Mouse (Mus musculus) monocyte, adult 2 months (primary cell): Measurements from ENCODE around the gene Adap1.

Source experiments
- DNase-seq, 2 experiments: peaks; one replicate each; pipeline ENCODE4 v3.0.0; 2022; ENCODE audit warnings: low spot score in 2 of 2, low read depth in 1 of 2

The Adap1 gene

DNA sequence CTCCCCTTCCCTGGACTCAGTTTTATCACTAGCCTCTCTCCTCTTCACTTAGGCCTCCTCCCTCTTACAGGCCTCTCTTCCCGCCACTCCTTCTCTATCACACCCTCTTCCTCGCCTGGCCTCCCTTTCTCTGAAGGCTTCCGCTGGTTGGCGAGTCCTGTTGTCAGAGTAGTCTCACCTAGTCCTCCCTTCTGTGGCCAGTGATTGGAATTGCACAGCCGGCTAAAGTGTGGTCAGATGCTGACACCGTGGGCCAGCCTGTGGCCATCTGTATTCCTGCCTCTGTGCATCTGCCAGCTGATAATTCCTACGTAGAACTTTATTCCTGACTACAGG lies 72.5 kb downstream of the Adap1 start:
- DNase-seq, result peak in 1 of 2 experiments; percentile 4

DNA sequence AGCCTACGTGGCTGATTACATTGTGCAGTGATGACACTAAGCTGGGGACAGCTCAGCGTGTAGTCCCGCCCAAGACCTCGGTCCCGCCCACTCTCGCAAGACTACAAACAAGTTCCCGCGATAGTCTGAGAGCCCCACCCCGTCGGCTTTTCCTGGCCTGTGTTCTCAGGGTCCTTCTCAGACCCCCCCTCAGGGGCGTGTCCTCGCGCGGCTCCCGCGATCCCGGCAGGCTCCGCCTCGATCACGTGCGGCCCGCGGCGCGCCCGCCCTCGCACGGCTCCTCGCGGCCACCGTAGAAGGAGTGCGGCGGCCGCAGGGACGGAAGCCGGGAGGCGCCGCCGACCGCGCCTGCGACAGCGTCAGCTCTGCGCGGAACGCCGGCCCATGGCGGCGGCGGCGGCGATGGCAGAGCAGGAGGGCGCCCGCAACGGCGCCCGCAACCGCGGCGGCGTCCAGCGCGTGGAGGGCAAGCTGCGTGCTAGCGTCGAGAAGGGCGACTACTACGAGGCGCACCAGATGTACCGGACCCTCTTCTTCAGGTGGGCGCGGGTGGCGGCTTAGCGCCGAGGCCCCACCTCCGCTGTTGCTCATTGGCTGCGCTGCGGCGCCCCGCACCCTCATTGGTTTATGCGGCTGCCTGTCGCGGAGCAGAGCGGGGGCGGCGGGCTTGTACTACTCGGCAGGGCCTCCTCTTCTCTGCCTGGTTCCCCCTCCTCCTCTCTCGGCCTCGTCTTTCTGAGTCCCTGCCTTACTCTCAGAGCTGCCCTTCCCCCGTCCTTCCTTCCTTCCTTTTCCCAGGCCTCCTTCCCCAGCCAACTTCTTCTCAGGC lies 73.1 kb downstream of the Adap1 start, which contains the start of gene Get4:
Gene Get4, plus strand, starts transcription at position 244 of the 829 bp plus-strand sequence.
- DNase-seq, result peak; percentile 97 to 99

DNA sequence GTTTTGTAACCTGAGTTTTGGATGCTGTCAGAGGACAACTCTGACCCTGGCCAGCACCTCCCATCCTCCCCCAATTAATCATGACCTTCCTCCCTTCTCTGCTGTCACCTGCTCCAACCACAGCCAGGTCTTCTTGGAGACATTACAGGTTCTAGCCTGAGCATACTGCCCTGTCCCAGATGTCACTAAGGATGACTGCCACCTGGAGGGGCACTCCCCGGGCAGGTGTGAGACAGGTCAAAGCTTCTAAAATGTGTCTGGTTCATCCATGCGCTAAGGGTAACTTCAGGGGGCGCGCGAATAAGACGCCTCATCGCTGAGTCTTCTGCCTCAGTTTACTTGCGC lies 73.7 kb downstream of the Adap1 start:
- DNase-seq, result no peak

DNA sequence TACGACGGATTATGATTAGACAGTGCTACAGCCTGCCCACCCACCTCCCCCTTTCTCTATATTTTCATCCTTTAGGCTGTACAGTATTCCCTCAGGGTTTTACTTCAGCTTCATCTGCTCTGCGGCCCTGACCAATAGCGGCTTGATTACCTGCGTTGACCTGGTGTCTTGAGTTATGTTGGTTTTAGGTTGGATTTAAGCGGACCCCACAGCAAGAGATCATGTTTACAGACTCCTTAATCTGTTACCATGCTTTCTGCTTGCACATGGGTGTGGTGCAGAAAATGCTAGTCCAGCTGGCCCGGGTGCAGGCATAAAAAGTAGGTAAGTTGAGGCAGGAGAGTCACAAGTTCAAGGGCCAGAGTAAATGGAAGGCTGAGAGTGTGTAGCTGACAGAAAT lies 74.1 kb downstream of the Adap1 start:
- no peak for DNase-seq

DNA sequence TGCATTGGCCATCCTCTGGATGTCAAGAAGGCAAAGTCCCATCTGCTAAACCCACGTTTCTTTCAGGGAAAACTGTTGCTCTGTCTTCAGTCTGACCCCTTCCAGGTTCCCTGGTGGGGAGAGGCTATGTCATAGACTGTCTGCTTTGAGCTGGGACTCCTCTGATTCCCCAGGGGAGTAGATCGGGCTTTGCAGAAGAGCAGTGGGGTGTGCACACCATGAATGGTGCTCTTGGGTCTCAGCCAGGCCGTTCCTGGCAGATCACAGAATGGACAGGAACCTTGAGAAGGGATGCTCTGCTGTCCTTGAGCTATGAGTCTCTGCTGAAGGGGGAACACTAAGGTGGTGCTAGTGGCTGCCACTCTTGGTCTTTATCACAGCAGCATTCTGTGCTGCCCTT lies 76.6 kb downstream of the Adap1 start:
- no peak for DNase-seq

DNA sequence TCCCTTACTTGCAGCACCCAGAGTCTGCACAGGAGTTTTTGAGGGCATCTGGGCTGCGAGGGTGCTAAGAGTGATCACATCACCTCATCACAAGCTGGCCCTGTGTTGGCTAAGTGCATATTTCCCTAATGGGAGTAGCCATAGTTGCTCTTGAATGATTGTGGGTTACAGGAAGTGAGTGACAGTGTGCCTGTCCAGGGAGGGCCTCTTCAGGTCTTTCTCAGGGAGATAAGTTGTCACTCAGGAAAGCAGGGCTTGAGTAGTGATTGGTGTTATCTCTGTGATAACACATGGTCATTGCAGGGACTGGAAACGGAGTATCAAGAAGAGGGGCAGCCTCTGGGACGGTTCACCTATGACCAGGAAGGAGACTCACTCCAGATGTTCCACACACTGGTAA lies 77.7 kb downstream of the Adap1 start:
- no peak for DNase-seq

DNA sequence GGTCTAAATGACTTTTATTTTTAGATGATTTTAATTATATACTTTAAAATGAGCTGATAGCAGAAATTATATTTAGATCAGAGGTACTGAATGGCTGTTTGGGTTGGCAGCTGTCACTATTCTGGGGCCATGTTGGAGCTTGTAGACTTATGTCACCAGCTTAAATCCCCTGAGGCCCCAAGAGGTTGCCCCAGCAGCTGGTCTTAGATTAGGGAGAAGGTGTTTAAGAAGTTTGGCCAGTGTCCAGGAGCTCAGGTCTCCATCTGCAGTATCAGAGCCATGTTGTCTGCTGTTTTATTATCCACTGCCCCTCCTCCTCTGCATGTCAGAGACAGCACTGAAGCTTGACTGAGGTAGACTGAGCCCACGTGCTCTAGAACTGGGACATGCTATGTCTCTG lies 82.0 kb downstream of the Adap1 start:
- no peak for DNase-seq

DNA sequence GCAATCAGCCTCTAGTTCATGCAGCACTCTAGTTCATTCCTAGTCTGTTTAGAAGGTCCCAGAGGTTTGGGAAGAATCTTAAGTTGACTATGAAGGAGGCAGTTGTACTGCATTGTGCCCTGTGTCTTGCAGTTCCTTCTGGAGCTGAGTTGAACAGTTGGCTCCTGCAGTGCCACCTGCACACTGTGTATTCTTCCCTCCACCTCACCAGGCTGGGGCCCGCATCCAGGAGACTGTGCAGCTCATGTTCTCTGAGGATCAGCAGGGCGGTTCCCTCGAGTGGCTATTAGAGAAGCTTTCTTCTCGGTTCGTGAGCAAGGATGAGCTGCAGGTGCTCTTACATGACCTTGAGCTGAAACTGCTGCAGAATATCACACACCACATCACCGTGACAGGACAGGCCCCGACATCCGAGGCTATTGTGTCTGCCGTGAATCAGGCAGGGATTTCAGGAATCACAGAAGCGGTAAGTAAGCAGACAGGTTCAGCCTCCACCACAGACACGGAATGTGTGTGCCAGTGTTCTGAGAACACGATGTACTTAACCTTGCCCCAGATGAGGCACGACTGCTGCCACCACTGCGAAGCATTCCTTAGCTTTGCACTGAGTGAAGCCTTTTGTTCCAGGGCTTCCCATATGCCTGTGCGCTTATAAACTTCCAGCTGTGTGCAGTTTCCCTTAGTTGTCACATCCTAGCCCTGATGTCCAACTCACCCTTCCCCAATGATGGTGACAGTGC lies 84.2 kb downstream of the Adap1 start:
- no peak for DNase-seq

DNA sequence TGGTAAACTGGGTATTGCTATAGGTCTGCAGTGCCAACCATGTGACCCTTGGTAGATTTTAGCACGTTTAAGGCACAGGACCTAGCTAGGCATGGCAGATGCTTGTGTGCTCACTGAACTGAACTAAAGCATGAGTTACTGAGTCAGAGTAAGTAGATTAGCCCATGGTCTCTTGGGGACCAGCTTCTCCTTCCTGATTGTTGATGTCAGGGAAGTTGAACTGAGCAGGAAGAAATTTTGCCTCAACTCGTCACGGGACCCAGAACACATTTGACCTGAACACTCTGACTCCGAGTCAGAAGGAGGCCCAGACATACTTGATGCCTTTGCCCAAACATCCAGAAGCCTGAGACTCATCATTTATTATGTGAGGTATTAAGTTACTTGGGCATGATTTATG lies 88.0 kb downstream of the Adap1 start:
- no peak for DNase-seq

DNA sequence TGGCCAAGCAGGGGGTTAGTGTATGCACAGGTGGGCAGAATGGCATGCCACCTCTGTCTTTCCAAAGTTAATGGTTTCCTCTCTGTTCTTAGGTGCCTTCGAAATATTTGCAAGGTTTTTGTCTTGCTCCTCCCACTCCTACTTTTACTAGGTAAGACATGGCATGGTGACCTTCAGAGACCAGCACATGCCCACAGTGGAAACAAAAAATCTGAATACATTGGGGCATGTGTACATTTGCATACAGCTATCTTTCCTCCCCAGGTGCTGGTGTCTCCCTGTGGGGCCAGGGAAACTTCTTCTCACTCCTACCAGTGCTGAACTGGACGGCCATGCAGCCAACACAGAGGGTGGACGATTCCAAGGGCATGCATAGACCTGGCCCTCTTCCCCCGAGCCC lies 91.0 kb downstream of the Adap1 start:
- DNase-seq, result no peak

DNA sequence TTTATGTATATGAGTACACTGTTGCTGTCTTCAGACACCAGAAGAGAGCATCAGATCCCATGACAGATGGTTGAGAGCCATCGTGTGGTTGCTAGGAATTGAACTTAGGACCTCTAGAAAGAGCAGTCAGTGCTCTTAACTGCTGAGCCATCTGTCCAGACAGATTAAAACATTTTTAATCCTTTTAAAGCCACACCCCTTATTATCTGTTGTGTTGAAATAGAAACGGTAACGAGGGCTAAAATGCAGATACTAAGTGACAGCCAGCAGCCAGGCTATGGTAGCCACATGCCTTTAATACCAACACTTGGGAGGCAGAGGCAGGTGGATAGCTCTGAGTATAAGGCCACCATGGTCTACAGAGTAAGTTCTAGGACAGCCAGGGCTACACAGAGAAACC lies 93.3 kb downstream of the Adap1 start:
- no peak for DNase-seq

DNA sequence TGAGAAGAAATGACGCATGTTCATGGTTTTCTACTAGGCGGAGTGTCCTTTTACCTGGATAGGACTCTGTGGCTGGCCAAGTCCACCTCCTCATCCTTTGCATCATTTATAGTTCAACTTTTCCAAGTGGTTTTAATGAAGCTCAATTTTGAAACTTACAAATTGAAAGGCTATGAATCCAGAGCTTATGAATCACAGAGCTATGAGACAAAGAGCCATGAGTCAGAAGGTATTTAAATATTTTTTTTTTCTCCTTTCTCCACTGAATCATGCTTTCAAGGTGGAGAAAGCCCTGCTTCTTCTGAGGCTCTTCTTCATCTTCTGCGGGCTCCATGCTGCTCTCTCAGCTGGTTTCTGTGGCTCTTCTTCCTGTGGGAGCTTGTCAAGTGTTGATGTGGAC lies 95.7 kb downstream of the Adap1 start:
- DNase-seq, result no peak

DNA sequence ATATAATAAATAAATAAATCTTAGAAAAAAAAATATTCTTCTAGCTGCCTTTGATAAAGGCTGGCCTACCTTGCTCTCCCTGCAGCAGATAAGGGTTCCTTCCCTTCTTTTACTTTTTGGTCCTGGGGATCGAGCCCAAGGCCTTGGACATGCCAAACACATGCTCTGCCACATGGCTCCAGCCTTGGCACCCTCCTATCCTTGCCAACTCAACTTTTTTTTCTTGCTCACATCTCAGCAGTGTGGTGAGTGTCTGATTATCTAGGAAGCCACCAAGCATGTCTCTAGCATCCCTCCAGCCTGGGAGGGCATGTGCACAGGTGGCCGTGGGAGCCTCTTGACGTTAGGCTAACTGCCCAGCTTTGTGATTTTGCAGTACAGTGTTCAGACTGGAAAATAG lies 97.1 kb downstream of the Adap1 start:
- DNase-seq, result no peak

DNA sequence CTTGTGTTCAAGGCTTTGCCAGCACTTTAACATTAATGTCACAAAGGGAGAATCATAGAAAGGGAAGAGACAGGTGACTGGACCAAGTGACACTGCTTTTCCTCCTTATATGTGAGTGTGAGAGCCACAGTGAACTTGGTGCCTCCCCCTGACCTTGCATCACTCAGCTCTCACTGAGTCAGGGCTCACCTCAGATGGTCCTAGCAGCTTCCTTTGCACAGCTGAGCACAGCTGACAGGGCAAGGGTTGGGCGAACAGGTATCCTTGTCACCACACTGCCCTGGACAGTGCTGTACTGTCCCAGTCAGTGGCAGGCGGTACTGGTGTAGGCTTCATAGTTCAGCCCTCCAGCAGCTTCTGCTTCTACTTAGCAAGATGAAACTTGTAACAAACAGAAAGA lies 97.8 kb downstream of the Adap1 start:
- no peak for DNase-seq

DNA sequence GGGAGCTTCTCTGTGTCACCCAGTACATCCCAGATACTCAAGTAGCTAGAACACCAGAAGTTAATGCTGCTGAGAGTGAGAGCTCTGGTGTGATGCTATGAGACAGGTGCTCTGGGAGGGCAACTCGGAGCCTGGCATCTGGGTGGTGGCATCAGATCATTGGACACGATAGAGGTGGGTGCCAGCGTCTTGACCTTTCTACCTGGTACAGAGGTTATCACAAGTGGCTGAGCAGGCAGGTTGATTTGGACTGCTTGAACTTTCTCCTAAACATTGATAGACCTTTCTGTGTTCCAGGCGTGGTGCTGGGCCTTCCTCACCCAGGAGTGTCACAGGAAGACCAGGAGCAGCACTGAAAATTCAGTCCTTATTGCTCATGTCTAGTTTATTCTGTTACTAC lies 98.2 kb downstream of the Adap1 start:
- no peak for DNase-seq

DNA sequence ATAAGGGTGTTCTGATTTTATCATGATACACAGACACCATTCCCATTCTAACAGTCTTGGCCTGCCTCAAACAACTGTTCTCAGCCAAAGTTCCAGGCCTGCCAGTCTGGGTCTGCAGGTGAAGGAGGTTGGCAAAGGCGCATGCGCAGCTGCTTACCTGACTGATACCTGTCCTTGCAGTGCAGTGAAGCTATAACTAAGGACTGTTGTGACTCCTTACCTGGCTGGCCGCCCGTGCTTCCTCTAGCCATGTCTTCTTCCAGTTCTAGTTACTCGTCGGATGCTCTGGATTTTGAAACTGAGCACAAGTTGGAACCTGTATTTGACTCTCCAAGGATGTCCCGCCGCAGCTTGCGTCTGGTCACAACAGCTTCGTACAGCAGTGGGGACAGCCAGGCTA lies 102.1 kb downstream of the Adap1 start:
- no peak for DNase-seq
